Mouse (Mus musculus) G1E (cell line): ENCODE results near the gene Rbp1.

Source experiments
- CTCF ChIP-seq: IDR thresholded peaks from 2 replicates; pipeline ENCODE4 v1.5.1; 2012; ENCODE audit warnings: low read depth, low read length, inconsistent platforms, mixed read lengths
- GATA1 ChIP-seq: IDR thresholded peaks from 2 replicates; pipeline ENCODE4 v1.6.1; 2012; ENCODE audit warnings: borderline replicate concordance, low read length, inconsistent platforms, mixed read lengths
- POLR2AphosphoS5 ChIP-seq: IDR thresholded peaks from 2 replicates; pipeline ENCODE4 v1.6.1; 2012; ENCODE audit warnings: low read depth, low read length, inconsistent platforms; ENCODE audit not compliant: insufficient replicate concordance
- TAL1 ChIP-seq: conservative IDR thresholded peaks from 2 replicates; pipeline ENCODE4 v1.6.1; 2012; ENCODE audit warnings: low read depth, low read length, inconsistent platforms, mixed read lengths

- TF ChIP-seq TAL1 (no peak), CTCF (no peak), GATA1 (no peak), POLR2AphosphoS5 (no peak)
Measured at GRCm38 (mm10) chr9:98430528-98430927, 7.8 kb downstream of the Rbp1 start.
